Mouse (Mus musculus) layer of hippocampus, postnatal 36 days (tissue): ENCODE results near the gene Sf1. TPM values are rescaled to one million over a fixed set of nuclear protein-coding genes. Genes with fewer than 3 reads are reported as not detected.
A peak's percentile ranks its signal among the peaks of the same experiment; 100 is the strongest.

Experiments
- DNase-seq, 2 experiments: peaks; one replicate each; pipeline ENCODE4 v3.0.0; 2022
- total RNA-seq, 2 experiments: library from RNA; stranded (reverse); gene quantifications; 2 replicates each; pipeline ENCODE4 v1.2.3; 2021

Gene Sf1
- total RNA-seq, 2 experiments from 2014 or later, result 188 to 222 TPM

- no peak for DNase-seq
These were observed 36.0 kb downstream of the Sf1 start, which contains the start of gene Rasgrp2 for GRCm38 (mm10) chr19:6399285-6400095. TSS of gene Rasgrp2 (plus strand) at chr19:6399340.

- no peak for DNase-seq
These were observed 36.9 kb downstream of the Sf1 start for GRCm38 (mm10) chr19:6400096-6401086.

GRCm38 (mm10) chr19:6401131-6401815 is 37.8 kb downstream of the Sf1 start:
- no peak for DNase-seq

- DNase-seq, result no peak
These were observed 38.5 kb downstream of the Sf1 start for GRCm38 (mm10) chr19:6401951-6402350.

- DNase-seq, result no peak
These were observed 40.4 kb downstream of the Sf1 start for GRCm38 (mm10) chr19:6403869-6404268.

GRCm38 (mm10) chr19:6405433-6405832 is 41.9 kb downstream of the Sf1 start:
- DNase-seq, result no peak

- no peak for DNase-seq
These were observed 43.6 kb downstream of the Sf1 start for GRCm38 (mm10) chr19:6407109-6407508.

GRCm38 (mm10) chr19:6407816-6408510 is 44.5 kb downstream of the Sf1 start:
- no peak for DNase-seq

GRCm38 (mm10) chr19:6408749-6409148 is 45.3 kb downstream of the Sf1 start:
- DNase-seq, result no peak

- DNase-seq, result no peak
These were observed 45.7 kb downstream of the Sf1 start for GRCm38 (mm10) chr19:6409176-6409575.

GRCm38 (mm10) chr19:6409936-6410335 is 46.4 kb downstream of the Sf1 start:
- DNase-seq, result no peak

GRCm38 (mm10) chr19:6412798-6413197 is 49.3 kb downstream of the Sf1 start:
- DNase-seq, result no peak

- no peak for DNase-seq
These were observed 52.0 kb downstream of the Sf1 start for GRCm38 (mm10) chr19:6415454-6415853.

GRCm38 (mm10) chr19:6416124-6416770 is 52.8 kb downstream of the Sf1 start:
- DNase-seq, result peak in 1 of 2 experiments; percentile 54

- no peak for DNase-seq
These were observed 53.6 kb downstream of the Sf1 start for GRCm38 (mm10) chr19:6416894-6417761.

- DNase-seq, result peak; percentile 92 to 93
These were observed 54.9 kb downstream of the Sf1 start, which contains the start of gene Nrxn2 for GRCm38 (mm10) chr19:6418233-6418879. TSS of gene Nrxn2 (plus strand) at chr19:6418731.

GRCm38 (mm10) chr19:6418984-6419692 is 55.6 kb downstream of the Sf1 start:
- no peak for DNase-seq

GRCm38 (mm10) chr19:6419805-6420310 is 56.4 kb downstream of the Sf1 start:
- DNase-seq, result no peak
